Mouse (Mus musculus): ENCODE measurements around the gene Cyp2c40. TPM values are rescaled to one million over a fixed set of nuclear protein-coding genes. Genes with fewer than 3 reads are reported as not detected.

The Cyp2c40 gene
- total RNA-seq (2023) = not detected

DNA sequence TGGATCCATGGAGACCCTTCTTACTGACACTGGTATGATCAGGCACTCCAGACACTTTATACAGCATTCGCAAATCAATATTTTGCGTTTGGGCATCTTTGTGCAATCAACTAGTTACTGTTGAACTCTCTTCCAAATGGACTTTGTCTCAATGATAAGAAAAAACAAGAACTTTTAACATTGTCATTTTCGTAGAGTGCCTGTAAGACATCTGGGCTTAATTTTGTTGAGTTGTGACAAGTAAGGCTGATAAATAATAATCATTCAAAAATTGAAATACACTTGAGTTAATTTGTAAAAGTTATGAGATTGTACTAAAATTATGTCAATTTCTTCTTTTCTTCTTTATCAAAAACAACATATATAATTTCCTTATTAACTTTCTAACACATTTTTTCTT lies at the start of gene Cyp2c40:
Cyp2c40 (minus strand) TSS at position 101 of the 400 bp plus-strand sequence.

DNA sequence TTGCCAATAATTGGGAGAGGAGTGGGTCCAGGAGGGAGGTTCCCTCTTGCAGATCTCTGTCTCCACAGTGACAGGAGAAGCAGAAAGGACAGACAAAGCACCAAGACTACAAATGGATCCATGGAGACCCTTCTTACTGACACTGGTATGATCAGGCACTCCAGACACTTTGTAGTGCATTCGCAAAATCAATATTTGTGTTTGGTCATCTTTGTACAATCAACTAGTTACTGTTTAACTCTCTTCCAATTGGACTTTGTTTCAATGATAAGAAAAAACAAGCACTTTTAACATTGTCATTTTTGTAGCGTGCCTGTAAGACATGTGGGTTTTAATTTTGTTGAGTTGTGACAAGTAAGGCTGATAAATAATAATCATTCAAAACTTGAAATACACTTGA lies 71.7 kb downstream of the Cyp2c40 start, which contains the start of gene Cyp2c68:
Cyp2c68 (minus strand) TSS at position 135 of the 400 bp plus-strand sequence.

Other genes with a start within 250 kb of the Cyp2c40 start
- gene Cyp2c67, start 163.8 kb downstream of the Cyp2c40 start, total RNA-seq (2023) = not detected
- not detected for gene Cyp2c68, start 71.8 kb downstream of the Cyp2c40 start, total RNA-seq (2023)
- not detected for gene Cyp2c69, start 74.0 kb upstream of the Cyp2c40 start, total RNA-seq (2023)
- not detected for gene Cyp2c37, start 179.6 kb upstream of the Cyp2c40 start, total RNA-seq (2023)